Mouse (Mus musculus) adipocyte (in vitro differentiated cells): ENCODE results near the gene Fam209.

Experiments used
- DNase-seq: peaks from one replicate; pipeline ENCODE4 v3.0.0-alpha.2; 2016; ENCODE audit warnings: low spot score

Fam209 gene

DNA sequence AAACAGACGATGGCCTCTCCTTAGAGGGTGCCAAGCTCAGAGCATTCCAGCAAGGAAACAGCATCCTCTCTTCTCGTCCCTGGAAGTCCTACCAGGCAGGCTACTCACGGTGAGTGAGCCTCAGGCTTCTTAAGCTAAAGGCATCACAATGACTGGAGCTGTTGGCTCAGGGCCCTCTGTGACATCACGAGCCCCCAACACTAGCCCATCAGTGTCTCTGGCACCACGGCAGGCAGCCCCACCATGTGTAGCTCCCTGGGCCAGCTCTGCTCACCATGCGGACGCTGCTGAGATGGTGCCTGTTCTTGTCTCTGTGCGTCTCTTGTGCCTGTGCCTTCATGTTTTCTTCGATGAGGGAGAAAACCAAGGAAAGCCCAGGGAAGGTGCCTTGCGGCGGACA lies at the start of gene Fam209:
TSS of gene Fam209 (plus strand) at position 203 of the 400 bp plus-strand sequence.
- DNase-seq = no peak

DNA sequence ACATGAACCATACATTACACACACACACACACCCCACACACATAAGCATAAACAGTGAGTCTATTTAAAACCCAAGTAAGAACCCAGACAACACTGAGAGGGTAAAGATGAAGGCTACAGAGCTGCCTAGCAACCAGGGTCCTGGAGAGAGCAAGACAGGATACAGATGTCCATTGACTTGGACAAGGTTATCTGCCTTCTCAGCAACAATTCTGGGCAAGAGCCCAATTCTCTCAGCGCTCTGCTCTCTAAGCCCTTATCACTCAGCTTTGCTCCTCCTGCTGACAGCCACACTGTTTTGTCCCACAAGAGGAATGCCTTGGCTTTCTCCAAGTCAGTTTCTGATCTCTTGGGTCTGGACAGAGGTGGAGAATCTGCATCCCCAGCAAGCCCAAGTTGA lies 41.7 kb upstream of the Fam209 start:
- DNase-seq = peak; percentile 38

DNA sequence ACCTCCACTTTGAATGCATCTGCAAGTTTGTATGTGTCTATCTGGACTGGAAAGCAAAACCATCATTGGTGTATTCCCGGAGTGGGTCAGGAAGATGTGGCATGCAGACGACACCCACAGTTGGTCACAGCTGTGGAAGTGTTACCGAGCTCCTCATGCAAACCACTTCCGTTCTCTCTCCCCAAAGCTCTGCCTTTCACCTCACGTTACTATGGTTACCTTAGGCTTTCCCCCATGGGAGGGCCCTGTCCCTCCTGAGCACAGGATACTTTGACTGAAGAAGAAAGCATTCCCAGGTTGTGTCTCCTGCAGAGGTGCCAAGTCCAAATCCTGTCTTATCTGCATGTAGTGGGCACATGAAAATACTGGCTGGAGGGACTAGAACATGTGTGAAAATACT lies 38.6 kb upstream of the Fam209 start:
- DNase-seq = no peak

DNA sequence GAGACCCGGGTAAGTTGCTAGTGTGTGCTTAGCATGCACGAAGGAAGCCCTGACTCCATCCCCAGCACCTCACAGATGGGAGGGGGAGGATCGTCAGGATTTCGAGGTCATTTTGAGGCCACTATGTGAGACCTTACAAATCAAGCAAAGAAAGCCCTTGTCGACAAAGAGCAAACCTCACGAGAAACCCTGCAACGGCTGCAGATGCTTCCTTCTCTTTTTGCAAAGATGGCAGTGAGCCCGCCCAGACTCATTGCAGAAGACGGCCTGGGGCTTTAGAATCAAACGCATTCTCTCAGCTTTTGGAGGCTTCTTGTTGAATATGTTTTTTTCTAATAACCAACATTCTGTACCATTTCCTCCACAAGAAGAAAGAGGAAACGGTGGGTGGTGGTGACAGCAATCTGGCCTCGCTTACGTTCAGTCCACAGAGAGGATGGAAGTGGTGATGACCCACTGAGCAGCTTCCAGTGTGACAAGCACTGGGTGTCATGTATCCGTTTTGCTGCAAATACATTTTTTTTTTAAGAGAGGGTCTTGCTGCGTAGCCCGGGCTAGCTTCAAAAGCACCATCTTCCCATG lies 34.9 kb upstream of the Fam209 start:
- no peak for DNase-seq

DNA sequence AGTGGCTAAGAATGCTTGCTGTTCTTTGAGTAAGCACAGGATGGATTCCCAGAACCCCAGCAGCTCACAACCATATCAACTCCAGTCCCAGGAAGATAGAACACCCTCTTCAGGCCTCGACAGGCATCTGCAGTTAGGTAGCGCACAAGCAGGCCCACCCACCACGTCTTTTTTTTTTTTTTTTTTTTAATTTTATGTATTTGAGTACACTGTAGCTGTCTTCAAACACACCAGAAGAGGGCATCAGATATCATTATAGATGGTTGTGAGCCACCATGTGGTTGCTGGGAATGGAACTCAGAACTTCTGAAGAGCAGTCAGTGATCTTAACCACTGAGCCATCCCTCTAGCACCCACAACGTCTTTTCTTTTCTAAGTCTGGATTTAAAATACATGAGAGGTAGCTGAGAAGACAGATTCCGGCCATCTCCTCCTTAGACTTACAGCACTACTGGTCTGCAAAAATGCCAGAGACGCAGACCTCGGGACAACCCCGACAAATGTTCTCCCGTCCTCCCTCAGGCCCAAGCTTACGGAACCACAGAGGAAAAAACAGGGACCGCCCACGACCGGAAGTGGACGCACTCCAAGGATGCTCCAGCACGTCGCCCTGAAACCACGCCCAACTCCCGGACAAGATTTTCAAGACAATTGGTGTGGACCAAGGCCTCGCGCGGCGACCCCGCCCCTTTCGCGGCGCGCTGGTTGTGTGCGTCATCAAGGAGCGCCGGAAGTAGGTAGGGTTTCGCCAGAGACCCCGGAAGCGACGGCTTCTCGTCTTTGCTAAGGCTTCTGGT lies 32.3 kb upstream of the Fam209 start, which contains the start of gene Rtf2:
TSS of gene Rtf2 (plus strand) at position 714 of the 797 bp plus-strand sequence.
- DNase-seq = peak; percentile 100

DNA sequence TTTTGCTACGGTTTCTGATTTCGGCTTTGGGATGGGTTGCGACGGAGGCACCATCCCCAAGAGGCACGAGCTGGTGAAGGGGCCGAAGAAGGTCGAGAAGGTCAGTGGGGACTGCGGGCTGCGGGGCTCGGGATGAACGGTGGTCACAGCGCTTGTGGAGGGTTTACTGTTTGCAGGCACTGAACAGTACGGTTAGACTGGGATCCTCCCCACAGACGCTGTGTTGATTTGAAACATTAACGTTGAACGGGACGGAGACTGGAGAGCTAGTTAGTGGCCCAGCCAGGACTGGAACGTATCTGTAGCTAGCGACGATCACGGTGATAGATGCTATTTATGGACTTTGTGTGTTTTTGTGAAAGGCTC lies 31.7 kb upstream of the Fam209 start:
- DNase-seq = no peak

DNA sequence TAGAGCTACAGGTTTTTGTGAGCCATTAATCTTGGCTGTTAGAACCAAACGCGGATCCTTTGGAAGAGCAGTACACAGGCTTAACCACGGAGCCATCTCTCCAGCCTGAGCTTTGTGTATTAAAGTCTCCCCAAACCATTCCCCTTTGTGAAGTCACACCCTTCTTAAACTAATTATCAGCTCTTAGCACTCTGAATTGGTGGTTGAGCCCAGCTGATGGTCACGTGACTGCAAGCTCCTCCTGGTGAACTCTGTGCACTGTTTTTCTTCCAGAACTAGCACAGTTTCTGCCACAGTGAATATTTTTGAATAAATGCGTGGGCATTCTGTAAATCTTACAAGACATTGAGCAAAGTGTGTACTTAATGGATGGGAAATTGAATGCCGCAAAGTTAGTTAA lies 31.1 kb upstream of the Fam209 start:
- DNase-seq = peak; percentile 90

DNA sequence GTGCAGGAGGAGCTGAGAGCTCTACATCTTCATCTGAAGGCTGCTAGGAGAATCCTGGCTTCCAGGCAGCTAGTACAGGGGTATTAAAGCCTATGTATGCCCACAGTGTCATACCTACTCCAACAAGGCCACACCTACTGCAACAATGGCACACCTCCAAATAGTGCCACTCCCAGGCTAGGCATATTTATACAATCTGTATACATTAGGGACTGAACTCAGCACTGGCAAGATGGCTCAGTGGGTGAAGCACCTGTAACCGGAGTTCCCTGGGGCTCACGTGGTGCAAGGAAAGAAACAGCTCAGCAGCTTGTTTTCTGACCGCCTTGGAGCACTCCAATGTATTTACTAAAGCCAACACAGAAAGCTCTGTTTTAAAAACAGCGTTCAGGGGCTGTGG lies 26.7 kb upstream of the Fam209 start:
- no peak for DNase-seq

DNA sequence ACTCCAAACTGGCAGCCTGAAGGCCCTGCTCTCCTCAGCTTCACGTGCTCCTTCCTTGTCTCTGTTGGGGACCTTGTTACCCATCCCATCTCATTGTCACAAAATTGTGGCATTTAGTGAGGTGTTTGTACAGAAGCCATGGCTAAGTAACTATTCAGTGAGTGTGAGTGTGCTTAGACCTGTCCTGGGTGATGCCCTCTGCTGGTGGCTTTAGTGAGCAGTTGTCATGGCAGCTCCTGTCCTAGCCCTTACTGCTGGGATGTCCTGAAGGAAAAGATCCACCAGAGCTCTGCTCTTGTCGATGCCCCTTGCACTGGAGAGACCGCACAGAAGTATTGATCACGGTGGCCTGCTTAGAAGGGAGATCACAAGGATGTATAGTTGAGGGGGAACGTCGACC lies 25.0 kb upstream of the Fam209 start:
- peak; percentile 46 for DNase-seq

DNA sequence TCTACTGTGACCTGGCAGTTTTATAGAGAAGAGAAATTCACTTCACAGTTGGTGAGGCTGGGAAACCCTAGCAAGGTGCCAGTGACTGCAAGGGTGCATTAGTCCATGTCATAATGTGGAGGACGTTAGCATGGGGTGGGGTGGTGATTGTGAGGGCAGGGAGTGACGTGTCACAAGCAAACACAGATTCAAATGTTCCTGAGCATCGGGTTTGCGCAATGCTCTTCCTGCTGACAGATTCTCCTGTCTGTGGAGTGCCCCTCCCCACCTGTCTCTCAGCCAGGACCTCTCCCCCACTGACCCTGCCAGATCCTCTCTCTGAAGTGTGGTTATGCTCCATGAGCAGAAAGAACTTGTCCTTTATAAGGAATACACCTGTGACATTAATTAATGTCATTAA lies 24.0 kb upstream of the Fam209 start:
- no peak for DNase-seq

DNA sequence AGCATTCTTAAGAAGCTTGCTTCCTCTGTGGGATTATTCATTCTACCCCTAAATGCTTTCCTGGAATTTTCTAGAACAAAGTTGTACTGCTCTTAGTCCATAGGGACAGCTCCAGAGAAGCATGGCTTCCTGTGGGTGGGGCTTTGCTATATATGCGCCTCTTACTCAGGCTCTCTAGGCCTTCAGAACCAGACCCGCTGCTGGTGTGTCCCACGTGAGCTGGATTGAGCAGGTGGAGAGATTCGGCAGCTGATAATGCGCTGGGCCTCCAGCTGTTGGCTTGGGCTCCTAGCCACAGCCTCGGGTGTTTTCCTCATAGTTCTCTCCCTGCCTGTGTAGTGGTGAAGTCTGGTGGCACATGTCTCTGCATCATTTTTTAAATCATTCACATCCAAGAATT lies 21.7 kb upstream of the Fam209 start:
- no peak for DNase-seq

DNA sequence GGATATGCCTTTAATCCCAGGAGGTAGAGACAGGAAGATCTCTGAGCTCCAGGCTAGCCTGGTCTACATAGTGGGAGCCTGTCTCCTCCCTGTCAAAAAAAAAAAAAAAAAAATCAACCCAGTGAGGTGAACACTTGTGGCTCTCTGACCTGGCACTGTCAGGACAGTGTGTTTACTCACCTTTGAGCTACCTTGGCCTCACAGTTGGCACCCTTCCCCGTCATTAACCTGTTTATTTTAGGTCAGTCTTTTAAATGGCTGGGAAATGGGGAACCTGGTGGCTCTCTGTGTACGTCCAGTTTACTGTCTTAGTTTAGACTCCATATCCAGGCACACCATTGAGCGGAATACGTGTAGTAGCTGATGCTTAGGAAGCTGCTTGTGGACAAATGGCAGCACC lies 20.3 kb upstream of the Fam209 start:
- no peak for DNase-seq

DNA sequence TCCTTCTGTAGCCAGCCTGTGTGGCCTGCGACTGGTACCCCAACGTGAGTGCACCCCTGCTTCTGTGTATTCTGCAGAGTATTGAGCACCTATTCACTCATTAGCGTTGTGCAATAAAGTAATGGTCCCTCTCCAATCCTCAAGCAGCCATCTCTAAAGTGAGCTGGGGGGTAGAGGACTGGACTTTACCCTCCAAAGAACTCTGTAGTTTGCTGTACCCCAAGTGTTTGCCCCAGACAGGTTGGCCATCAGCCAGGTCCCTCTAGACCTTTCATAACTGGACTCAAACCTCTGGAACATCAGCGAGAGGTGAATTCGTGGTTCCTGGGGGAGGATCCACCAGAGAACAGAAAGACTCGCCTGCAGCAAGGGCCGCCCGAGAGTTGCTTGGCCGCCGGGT lies 19.9 kb upstream of the Fam209 start:
- DNase-seq = no peak

DNA sequence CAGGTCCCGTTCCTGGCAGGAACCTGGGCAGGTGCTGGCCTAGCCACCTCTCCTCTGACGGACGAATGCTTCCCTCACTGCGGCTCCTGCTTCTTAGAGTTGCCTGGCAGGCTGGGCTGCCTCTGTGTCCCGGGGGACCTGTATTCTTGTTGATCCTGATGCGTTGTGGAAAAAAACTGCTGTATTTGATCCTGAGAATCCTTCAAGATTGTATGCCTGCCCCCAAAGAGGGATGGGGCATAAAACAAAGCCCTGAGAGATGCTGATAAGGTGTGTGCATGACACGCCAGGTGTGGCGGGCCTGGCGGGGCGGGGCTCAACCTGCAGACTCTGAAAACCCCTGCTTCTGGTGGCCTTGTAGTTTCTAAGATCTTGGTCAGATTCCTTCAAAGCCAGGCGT lies 13.8 kb upstream of the Fam209 start, which contains the start of gene Gcnt7:
TSS of gene Gcnt7 (minus strand) at position 101 of the 400 bp plus-strand sequence.
- DNase-seq = no peak

DNA sequence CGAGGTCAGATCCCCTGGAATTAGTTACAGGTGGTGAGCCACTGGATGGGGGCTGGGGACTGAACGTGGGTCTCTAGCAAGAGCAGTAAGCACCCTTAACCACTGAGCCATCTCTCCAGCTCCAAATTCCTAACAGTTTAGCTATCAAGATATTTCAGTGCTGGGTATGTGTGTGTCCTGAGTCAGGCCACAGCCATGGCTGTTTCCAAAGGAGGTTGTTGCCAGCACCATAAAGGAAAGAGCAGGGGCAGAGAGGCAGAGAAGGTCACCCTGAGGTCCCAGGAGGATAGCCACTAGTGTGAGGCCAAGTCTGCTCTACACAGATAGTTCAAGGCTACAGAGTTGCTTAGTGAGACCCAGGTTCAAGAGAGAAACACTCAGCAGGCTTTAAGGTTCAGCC lies 11.7 kb upstream of the Fam209 start:
- DNase-seq = no peak

DNA sequence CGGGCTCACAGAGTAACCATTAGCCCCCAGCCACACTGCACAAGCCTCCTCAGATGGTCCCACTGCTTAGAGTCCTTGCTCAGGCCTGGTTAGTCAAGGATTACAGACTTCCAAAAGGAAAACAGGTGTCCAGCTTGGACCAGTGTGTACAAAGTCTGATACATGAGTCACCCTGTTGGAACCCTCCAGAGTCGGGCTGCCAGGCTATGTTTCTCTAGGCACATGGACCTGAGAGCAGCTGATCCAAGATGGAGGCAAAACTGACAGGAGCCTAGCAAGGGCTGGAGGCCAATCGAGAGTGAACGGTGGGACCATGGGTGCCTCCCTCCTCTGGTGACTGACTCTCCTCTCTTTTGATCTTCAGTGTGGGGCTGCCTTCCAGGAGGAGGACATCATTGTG lies 9.5 kb upstream of the Fam209 start:
- no peak for DNase-seq

DNA sequence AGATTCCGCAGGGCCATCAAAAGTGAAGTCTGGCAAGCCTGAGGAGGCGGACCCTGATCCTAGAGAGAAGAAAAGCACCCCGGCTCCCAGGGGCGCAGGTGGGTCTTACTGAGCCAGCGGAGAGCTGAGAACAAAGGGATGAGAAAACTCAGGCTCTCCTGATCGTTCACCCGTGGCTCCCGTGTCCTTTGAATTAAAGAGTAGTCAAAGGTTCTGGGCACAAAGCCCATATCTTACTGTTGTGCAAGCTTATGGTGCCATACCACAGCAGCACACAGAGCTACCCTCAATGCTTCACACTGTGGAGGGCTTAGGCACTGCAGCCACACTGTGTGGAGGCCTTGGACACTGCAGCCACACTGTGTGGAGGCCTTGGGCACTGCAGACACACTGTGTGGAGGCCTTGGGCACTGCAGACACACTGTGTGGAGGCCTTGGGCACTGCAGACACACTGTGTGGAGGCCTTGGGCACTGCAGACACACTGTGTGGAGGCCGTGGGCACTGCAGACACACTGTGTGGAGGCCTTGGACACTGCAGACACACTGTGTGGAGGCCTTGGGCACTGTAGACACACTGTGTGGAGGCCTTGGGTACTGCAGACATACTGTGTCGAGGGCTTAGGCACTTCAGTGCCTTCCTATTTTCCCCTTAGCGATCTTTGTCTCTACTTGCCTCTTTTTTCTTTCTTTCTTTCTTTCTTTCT lies 5.7 kb upstream of the Fam209 start:
- DNase-seq = no peak

DNA sequence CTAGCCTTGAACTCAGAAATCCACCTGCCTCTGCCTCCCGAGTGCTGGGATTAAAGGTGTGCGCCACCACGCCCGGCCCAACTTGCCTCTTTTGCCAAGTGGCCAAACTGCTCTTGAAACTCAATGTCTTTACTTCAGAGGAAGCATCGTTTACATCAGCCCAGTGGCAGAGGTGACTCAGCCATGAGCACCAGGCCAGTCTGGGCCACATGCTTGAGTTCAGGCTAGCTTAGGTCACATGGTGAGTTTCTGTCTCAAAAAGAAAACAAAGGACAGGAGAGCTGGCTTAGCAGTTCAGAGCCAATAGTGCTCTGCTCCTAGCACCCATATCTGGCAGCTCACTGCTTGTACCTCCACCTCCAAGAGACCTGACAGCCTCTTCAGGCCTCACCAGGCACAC lies 5.1 kb upstream of the Fam209 start:
- peak; percentile 45 for DNase-seq

DNA sequence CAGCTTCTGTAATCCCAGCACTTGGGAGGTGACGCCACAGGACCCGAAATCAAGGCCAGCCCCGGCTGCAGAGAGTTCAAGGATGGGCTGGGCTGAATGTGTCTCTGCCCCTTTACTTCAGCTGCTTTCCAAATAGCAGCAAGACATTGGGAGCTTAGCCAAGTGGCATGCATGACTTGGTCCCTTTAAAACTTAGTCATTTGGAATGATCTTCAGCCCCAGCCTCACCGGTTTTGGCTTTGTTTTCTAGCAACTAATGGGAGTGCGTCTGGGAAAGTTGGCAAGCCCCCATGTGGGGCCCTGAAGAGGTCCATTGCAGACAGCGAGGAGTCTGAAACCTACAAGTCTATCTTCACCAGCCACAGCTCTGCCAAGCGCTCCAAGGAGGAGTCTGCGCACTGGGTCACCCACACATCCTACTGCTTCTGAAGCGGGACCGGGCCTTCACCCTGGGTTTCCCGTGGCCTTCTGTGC lies 3.9 kb upstream of the Fam209 start:
- DNase-seq = peak; percentile 88

DNA sequence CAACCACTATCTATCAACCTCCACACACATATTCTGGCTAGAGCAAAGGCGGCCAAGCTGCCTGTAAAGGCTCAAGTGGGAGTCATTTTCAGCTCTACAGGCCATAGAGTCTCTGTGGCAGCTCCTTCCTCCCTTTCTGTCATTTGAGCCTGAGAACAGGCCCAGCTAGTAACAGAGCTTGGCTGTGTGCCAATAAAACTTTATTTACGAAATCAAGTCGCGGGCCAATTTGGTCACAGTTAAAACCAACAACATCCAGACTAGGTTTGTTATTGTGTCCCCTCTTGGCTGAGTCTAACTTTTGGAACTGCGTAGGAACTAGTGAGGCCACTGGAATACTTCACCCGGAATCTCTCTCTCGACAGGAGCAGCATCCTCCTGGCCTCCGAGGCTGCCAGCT lies 1.3 kb downstream of the Fam209 start:
- DNase-seq = peak; percentile 95

DNA sequence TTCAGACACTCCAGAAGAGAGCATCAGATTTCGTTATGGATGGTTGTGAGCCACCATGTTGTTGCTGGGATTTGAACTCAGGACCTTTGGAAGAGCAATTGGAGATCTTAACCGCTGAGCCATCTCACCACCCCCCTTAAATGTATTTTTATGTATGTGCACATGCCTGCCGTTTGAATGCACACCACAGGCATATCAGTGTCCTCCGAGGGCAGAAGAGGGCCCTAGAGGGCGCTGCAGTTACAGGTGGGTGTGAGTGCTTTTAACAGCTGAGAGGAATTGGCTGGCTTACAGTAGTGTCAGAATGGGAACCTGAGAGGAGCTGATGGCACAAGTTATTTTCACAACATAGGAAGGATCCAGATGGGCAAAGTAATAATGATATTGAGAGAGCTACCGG lies 2.6 kb downstream of the Fam209 start:
- peak; percentile 43 for DNase-seq

DNA sequence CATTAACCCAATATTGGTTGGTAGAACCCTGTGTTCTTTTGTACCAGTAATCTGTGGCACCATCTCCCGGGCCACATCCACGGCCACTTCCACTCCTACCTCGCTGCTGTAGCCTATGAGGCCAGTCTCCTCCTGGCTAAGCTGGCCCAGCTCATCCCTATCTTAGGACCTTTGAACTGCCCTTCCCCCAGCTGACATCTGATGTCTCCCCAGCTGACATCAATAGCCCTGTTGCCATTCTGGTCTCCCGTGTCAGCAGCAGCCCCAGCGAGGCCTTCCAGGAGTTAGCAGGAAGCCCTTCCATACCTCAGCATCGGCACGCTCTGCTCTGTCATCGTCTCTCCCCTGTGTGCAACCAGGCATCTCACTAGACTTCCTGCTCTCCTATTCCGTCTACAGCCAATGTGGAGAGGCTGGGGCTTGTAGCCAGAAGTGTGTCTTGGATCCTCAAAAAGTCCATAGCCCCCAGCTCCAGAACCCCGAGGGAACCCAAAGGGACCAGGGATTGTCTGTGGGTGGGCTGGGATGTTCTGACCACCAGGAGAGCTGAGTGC lies 4.5 kb downstream of the Fam209 start:
- DNase-seq = no peak

DNA sequence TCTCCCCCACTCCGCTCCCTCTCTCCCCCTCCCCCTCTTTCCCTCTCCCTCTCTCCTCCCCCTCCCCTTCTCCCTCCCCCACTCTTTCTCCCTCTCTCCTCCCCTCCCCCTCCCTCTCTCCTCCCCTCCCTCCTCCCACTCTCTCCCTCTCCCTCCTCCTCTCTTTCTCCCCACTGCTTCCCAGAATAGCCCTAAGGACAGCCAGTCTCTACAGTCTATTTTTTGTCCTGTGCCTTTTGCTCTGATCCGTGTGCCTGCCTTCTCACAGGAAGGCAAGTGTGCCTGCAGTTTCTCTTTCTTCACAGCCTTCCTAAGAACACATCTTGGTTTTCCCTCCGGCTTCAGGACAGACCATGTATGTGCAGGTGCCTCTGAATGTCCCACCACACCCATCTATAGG lies 5.0 kb downstream of the Fam209 start:
- DNase-seq = peak; percentile 43
